Mouse (Mus musculus) E14TG2a.4 (cell line): ENCODE results near the gene Tgm2.

ENCODE experiments used
- CTCF ChIP-seq: conservative IDR thresholded peaks from 2 replicates; pipeline ENCODE4 v1.5.1; 2014; ENCODE audit warnings: low read length
- NANOG ChIP-seq: IDR thresholded peaks from 2 replicates; pipeline ENCODE4 v1.6.1; 2014; ENCODE audit warnings: borderline replicate concordance, low read length, mixed read lengths

DNA sequence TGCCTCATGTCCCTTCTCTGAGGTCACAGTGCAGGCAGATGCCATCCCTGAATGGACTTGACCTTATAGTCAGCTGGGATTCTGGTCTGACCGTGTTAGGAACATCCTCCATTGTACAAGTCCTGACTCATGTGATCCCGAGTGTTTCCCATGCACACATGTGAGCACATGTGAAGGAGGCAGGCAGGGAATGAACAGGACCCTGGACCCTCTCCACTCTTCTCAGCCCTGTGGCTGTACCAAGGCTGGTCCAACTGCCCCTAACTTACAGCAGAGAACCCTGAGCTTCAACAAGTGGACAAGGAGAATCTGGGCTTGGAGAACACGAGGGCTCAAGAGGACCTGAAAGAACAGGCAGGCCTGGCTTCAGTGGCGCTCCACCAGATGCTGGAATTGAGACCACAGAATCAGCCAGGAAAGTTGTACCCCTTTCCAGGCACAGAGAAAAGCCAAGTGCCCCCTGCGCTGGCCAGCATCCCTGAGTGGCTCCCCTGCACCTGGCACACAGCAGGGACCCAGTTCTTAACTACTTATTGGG, 639 bp downstream of the Tgm2 start:
- TF ChIP-seq CTCF (no peak), NANOG (no peak)
